Mouse (Mus musculus) embryonic facial prominence, embryonic 14.5 days (tissue): ENCODE measurements around the gene Rif1. TPM values are rescaled to one million over a fixed set of nuclear protein-coding genes. Genes with fewer than 3 reads are reported as not detected.

Experiments
- polyA plus RNA-seq: library from polyadenylated mRNA; unstranded; fragments of >200 nt; fragmentation: Nextera tagmentation; extraction: Ambion mirVana; gene quantifications from 2 replicates; pipeline ENCODE4 v1.2.1, GENCODE M21; 2014

Rif1 gene
- polyA plus RNA-seq, 1 experiment from 2014 or later, result 35.7 TPM

Other genes with a start within 250 kb of the Rif1 start
- gene Rbm43, start 137.7 kb upstream of the Rif1 start, polyA plus RNA-seq, result 12.6 and 14.3 TPM in 2 replicates
- gene Nmi, start 99.3 kb upstream of the Rif1 start, polyA plus RNA-seq, result 12.9 and 16.8 TPM in 2 replicates
- 22.7 and 23.4 TPM in 2 replicates for gene Tnfaip6, start 34.8 kb upstream of the Rif1 start, polyA plus RNA-seq